Mouse (Mus musculus): ENCODE data around the gene Xpo5.

DNA sequence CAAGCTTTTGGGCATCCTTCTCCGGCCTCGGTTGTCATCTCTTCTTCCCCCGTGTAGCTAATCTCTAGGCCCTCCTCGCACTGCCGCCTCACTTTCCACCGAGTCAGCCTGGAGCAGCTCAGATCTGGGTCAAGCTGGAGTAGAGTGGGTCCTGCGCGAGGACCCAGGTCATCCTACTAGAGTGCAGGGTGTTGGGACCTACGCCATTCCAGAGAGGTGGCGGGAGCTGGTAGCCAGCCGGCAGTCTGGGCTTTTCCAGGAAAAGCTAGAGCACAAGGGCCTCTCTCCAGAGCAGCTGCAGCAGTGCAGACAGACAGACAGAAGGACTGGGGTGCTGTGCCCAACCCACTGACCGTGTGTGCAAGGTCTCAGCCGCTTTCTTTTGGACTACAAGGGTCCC is 39.7 kb downstream of the Xpo5 start:
- TF ChIP-seq FOSL1 (IDR thresholded peaks at IDR 0.05; ENCODE audit: insufficient read depth, low read length, poor library complexity, severe bottlenecking) (no peak), CTCF (IDR thresholded peaks at IDR 0.05; ENCODE audit: control insufficient read depth, insufficient read depth, insufficient read length) (no peak), CEBPB (IDR thresholded peaks at IDR 0.05; ENCODE audit: low read depth) (no peak), USF1 (IDR thresholded peaks at IDR 0.05; ENCODE audit: low read depth) (no peak)
